Mouse (Mus musculus): Measurements from ENCODE around the gene Tspan15. TPM values are rescaled to one million over a fixed set of nuclear protein-coding genes. Genes with fewer than 3 reads are reported as not detected.
A peak's percentile ranks its signal among the peaks of the same experiment; 100 is the strongest.

Tspan15 gene
- total RNA-seq, 1 experiment from 2014 or later = 17.2 TPM

DNA sequence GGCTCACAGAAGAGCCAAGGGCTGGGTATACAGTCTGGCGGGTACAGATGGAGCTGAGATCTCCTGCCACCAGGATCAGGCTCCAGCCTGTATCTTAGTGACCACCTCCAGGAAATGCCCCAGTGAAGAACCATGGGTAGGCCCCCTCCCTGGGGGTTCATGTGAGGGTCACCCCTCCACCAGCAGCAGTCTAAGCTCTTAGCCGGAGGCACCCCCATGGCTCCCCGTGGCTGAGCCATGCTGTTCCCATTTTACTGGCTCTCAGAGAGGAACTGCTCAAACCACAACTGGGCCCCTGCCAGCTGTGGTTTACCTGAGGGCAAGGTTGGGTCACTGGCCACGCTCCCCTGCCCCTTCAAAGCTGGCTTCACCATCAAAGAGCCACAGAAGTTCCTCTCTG lies 41.1 kb downstream of the Tspan15 start:
- no peak for DNase-seq

DNA sequence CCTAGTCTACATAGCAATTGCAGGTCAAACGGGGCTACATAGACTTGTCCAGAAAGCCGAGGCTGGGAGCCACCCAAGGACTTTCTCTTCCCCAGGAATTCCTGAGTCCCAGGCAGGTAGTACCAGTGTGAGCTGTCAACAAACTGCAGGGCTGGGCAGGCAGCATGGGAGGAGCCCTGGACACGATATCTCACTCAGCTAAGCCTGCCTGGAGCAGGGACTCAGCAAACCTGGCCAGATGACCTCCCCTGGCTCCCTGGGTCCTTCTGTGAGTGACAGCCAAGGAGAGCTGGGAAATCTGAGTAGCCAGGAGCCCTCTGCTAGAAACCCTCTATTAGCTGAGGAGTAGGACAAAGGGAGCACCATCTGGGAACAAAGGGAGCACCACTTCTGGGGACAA lies 41.7 kb downstream of the Tspan15 start:
- DNase-seq = no peak

DNA sequence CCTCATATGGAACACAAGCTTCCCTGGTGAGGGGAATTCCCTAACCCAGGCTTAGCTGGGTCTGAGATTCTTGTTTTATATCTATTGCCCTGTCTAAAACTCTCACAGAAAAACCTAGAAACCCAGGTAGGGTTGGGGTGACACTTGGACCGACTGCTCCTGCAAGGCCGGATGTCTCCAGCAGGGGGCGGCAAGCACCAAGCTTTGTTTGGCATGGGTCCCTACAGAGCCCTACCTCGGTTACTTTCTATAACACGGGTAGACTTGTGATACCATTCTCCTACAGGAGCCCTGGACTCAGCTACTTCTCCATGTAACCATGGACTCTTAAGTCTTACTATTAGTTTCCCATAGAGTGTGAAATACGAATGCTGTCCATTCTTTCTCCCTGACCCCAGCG lies 44.2 kb downstream of the Tspan15 start:
- DNase-seq = peak; percentile 91

DNA sequence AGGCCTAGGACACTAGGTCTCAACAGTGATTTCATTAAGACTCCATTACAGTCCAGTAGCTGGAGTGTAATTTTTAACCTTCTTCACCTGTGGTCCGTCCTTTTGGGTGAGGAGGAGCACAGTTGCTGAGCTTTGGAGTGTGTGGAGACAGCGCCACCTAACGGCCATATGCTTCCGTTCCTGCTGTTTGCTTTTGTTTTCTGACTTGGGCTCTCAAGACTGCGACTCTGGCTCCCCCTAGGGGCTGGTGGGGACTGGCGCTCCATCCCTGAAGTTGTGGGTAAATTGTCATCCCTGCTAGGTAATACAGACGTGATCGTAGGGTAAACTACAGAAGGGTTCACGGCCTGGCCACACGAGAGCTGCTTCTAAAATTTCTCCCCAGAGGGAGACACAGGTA lies 48.0 kb downstream of the Tspan15 start:
- DNase-seq = peak; percentile 96

- no peak for DNase-seq
Observed at GRCm38 (mm10) chr10:62182471-62183014, 48.5 kb downstream of the Tspan15 start.

- no peak for DNase-seq
Observed at GRCm38 (mm10) chr10:62181701-62182100, 49.4 kb downstream of the Tspan15 start.

- DNase-seq = no peak
Observed at GRCm38 (mm10) chr10:62179944-62180343, 51.1 kb downstream of the Tspan15 start.

GRCm38 (mm10) chr10:62174533-62175313 lies 56.3 kb downstream of the Tspan15 start:
- DNase-seq = no peak

DNA sequence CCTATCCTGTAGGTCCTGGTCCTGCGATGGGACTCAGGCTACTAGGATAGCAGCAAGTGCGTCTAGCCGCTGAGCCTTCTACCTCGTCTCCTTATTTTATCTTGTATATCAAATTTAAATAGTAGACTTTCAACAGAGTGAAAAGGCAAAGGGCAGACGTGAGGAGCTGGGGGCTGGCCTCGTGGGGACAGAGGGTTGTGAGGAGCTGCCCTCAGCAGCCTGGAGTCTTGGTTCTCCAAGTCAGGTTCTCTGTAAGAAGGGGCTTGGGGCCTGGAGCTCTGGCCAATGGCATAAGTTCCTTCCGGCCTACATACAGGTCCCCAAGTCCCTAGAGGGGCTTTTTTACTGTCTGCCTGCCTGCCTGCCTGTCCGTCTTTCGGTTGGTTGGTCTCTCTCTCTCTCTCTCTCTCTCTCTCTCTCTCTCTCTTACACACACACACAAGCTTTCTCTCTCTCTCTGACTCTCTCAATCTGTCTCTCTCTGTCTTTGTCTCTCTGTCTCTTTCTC lies 57.1 kb downstream of the Tspan15 start:
- DNase-seq = no peak

DNA sequence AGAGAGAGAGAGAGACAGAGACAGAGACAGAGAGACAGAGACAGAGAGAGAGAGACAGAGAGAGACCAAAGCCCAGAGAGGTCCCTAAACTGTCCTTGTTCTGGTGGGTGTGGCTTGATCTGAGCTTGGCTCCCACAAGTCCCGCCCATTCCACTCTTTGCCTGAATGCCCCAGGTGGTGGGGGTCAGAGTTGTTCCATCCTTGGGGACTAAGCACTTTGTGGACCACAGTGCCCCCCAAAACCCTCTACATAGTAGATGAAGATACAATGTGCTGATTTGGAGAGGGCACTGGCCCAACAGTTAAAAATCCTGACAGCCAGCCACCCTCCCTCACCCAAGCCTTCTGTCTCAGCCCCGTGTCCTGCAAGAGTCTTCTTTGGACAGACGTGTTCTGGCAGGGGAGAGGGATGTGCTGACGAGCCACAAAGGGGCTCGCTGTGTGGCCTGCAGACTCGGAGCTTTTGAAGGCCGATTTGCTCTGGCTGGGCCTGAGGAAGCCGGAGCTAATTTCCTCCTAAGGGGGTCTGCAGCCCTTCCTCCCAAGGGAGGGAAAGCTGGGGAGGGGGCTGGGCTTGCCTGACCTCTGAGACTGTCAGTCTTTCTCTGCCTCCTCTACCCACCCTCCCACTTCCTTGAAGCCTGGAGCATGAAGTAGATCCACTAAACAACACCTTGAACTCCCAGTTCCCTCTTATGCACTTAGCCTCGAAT lies 58.1 kb downstream of the Tspan15 start:
- no peak for DNase-seq

DNA sequence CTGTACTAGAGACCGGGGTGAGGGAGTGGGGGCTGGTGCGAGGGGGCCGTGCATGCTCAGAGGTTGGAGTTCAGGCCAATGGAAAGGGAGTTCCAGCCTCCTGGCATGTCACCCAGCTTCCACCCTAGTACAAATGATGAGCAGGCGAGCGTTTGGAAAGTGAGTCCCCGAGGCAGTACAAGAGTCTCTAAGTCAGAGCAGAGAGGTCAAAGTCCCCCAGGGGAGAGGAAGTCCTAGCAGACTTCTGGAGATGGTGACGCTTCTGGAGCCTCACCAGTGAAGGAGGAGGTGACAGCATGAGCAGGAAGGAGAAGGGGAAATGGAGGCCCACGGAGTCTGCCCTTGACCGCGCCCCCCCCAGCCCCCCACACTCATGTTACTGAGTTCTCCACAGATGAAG lies 68.6 kb downstream of the Tspan15 start:
- peak; percentile 33 for DNase-seq

DNA sequence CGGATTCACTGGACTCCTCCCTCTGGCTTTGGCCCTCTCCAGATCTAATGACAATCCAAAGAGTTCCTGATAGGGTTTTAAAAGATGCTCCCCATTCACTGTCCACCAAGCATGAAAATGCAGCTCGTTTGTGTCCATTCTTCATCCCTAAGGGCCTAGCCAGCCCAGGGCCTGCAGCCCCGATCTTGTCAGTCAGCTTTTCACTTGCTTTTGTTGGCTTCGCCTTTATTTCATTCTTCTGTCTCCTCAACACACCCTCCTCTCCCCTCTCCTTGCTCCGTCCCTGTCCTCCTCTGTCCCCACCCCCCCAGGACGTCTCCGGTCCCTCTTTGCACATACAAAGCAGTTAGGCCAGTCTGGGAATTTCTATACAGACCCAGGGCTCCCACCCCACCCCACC lies 81.1 kb downstream of the Tspan15 start:
- no peak for DNase-seq

DNA sequence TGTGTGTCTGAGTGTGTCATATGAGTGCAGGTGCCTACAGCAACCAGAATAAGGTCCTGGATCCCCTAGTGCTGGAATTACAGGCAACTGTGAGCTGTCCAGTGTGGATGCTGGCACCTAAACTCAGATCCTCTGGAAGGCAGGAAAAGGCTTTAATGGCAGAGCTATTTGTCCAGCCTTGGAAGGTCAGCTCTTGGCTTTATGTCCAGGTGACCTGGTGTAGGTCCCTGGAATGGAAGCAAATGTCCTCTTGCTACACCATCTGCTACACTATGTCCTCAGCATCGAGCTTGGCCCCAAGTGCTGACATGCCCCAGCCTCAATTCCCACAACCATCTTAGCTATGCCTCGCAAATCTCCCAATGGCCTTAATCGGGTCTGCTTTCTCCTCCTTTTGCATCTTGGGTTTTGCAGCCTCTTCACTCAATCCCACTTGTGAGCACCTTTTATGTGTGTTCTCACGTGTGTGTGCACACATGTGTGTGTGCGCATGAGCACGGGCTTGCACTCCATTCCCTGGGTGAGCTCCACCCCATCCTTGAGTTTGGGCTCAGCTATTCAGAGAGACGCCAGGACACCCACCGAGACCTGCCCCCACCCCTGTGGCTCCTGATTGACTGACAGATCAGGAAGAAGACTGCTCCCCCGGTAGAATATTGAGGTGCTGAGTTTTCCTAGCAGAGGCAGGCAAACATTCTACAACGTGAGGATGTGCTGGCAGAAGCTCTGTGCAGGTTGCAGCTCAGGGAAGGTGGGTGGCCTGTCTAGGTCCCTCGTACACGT lies 83.4 kb downstream of the Tspan15 start:
- no peak for DNase-seq

GRCm38 (mm10) chr10:62145957-62146356 lies 85.1 kb downstream of the Tspan15 start:
- DNase-seq = no peak

DNA sequence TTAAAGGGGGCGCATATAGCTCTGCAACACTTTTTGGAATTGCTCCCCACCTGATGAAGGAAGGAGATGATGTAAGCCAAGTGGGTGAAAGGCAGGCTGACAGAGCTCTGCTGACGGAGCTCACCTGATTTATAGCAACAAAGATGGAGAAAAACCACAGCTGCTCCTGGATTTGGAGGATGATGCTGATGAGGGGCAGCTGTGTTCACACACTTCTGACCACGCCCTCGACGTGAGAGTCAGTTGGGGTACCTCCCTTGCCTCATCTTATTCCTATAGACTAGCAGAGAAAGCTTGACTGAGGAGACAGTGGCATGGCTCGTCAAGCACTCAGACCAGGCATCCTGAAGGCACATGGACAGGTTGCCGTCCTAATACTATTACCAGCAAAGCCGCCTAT lies 87.2 kb downstream of the Tspan15 start, which contains the start of gene Fam241b:
Fam241b (minus strand) TSS at position 101 of the 400 bp plus-strand sequence.
- no peak for DNase-seq

DNA sequence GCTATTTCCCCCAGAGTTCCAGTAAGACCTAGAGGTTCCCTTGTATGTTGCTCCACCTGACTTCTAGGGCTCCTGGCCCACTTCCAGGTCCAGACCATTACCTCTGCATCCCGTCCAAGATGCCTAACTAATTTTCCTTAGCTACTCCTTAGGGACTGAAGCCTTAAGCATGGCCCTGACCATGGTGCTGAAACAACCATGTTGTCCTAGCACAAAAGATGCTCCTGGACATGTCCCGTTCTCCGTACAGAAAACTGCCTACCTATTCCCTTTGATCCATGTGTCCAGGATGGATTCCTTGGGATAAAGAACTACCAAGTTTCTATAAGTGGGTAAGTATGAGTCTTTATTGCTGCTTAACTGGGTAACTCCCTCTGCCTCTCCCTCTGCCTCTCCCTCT lies 93.0 kb downstream of the Tspan15 start:
- DNase-seq = peak; percentile 55

GRCm38 (mm10) chr10:62137150-62137549 lies 93.9 kb downstream of the Tspan15 start:
- no peak for DNase-seq

DNA sequence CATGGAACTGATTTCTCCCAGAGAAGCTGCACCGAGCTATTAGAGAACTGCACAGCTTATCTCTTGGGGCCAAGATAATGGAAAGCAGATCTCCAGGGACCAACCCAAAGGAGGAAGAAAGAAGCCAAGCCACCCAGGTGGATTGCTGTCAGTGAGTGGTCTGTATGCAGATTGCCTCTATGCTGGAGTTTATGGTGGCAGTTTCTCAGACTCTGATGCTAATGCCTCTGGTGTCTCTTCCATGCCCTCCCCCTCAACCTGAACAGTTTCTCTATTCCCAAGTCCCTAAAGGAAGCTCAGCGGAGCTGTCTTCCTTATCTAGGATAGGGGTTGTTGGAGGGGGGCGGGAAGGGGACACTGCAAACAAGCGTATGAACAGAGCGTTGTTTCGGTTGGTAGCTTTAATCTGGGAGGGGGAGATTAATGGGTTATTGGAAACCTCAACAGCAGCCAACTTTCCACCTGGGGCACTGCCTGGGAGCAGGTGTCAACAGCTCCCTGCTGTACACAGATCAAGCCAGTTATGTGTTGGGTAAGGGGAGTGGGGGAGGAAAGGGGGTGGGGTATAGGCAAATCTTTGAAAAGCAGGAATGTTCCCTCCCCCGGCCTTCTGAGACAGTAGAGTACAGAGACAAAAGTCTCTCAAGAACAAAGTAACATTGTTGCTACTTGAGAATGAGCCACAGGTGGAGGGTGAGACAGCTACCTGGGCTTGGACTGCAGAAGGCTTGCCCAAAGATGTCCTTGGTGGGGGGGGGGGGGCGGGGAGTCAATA lies 95.2 kb downstream of the Tspan15 start:
- DNase-seq = no peak

Measured in adrenal gland, postnatal 14 days (tissue).